Mouse (Mus musculus) ZHBTc4 (cell line): ENCODE data around the gene Mia2.

Experiments
- DNase-seq: peaks from one replicate; pipeline ENCODE4 v3.0.0-alpha.2; 2011; ENCODE audit warnings: low read depth, low spot score

Gene Mia2

DNA sequence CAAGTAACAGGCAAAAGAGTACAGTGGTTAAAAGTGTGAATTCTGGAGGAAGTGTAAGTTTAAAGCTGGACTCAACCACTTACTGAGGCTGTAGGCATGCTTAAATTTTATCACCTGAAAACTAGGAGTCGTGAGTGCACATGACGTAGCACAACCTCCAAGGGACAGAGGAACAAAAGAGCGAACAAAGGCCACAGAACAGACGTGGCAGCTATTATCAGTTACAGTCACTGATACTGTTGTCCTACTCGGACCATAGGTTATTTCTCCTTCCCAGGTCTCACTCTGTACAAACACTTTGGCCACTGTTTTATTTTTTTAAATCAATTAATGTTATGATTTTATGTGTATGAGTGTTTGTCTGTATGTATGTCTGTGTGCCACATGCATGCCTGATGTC is 9.2 kb downstream of the Mia2 start:
- DNase-seq, result no peak

DNA sequence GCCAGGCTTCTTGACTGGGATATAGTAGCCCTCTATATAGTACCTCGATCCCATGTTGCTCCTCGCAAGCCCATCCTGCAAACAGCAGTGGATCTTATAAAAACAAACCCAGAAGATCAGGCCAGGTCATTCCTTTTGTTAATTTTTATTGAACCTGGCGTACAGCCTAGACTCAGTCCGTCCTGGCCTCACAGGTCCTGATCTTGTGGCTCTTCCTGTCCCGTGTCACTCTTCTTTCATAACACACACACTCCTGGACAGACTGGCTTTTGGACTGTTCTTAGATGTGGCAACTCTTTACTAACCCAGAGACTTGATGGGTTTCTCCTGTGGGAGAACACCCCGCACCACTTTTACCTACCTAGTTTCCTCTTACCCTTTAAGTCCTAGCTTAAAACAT is 10.3 kb downstream of the Mia2 start:
- no peak for DNase-seq

DNA sequence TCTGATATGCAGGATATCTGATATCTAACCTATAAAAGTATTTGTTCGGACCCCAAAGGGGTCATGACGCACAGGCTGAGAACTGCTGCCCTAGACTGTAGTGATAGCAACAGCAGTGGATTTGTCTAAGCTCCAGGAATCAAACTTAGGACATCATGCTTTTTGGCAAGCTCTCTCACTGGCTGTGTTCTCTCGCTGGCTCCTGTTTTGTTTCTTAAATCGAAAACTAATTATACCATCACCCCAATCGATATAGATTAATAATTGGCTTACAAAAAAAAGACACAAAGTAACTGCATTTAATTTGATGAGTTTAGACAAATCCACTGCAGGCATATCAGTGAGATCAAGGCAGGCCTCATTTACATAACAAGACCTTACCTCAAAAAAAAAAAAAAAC is 10.9 kb downstream of the Mia2 start:
- DNase-seq, result no peak

DNA sequence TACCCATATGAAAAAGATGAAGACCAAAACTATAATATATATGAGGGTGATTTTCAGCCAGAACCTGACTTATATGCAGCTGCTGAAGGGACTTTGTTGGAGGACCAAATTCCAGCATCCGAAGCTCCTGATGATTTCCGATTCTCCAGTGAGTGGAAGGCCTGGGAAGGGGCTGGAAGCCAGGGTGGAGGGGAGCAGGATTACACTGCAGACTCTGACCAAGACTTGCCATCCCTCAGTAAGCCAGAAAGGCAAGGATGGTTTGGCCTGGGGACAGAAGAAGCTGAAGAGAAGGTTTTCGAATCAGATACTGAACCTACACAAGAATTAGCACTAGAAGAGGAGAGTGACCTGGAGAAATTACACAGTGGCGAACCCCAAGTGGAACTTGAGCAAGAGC is 12.3 kb downstream of the Mia2 start:
- no peak for DNase-seq

DNA sequence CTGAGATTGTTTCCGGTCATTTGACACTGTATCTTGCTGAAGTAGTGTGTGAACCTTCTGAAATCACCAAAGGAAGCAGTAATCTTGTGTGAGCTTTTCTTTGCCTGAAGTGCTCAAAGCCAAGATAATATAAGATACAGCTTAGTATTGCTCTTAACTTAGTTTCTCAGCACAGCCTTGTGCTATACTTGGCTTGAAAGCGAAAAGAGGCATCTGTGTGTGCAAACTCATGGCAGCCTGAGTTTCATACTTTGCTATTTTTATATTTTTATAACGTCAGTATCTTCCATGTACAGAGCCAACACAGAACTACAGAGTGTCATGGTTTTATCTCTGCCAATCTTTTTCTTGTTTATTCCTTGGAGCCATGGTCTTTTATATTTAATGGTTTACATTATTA is 21.6 kb downstream of the Mia2 start:
- no peak for DNase-seq

DNA sequence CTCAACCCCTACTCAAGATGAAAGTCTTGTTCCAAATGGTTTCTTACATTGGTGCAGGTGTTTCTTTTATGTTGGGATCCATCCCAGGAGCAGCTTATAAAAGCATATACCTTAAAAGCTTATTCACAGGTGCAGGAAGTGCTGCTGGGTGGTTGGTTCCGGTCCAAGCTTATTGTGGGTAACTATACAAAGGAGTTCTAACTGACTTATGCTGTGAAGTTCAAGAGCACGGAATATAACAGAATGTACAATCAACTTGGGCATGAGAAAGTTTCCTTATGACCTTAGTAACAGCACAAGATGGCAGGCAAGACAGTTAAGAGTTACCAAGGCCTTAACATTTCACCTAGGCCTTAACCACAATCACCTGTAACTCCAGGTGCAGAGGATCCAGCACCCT is 29.8 kb downstream of the Mia2 start:
- no peak for DNase-seq

DNA sequence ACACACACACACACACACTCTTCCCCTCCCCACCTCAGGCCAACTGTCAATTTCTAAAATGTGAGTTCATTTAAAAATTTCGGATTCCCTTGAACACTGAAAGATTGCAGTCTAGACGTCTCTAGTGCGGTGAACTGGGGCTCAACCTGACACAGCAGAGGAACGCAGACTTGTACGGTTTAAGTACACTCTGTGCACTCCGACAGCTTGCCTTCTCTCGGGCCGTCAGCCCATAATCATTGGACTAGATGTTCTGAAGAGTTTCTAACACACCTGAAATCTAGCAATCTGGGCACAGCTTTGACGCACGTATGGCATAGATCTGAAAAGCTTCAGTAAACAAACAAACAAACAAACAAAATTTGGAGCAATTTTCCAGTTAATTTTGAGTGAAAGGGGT is 32.9 kb downstream of the Mia2 start:
- DNase-seq, result no peak

DNA sequence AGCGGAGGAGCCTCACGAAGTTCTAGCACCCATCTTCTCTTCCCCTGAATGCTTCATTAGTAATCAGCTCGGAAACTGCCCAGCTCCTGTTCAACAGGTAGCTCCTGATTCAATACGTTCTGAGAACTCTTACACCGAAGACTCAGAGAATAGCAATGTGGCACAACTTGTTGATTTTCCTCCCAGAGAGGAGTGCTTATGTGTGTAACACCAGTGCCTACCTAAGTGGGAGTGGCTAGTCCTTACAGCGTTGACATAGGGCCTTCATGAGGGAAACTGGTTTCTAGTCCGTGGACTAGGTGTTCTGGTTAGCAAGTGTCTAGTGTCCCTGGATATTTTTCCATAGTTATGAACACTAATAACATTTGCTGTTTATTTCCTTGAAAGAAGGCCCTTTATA is 33.4 kb downstream of the Mia2 start:
- DNase-seq, result no peak

DNA sequence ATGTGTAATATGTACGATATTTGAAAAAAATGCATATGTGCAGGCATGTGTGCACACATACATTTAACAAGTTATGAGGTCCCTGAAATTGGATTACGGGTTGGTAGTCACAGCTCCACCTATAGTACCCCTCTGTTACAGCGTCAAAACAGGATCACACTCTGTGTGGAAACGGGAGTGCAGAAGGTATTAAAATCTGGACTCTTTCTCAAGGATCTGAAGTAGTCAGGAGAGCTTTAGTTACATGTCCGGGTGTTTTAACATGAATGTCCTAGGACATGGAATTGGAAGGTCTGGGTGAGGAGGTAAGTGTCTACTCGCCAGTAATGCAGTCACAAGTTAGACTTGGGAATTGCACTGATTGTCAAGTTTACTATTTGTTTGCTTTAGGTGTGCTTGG is 34.0 kb downstream of the Mia2 start:
- no peak for DNase-seq

DNA sequence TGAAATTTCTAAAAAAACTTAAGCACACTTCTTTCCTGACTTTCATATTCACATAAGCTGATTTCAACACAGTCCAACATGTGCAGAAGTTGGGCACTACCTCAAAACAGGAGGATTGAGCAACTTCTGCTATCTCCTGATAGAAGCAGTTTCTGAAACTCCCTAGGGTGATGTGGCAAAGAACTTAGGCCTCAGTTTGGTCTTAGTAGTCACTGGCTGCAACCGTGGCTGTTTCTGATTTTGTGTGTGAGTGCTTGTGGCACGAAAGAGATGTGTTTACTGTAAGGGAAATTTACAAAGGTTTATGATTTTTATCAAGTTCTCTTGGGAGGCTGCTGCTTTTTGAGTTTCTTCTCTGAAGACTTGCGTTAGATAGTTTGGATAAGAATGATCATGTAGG is 34.6 kb downstream of the Mia2 start:
- DNase-seq, result peak; percentile 4

DNA sequence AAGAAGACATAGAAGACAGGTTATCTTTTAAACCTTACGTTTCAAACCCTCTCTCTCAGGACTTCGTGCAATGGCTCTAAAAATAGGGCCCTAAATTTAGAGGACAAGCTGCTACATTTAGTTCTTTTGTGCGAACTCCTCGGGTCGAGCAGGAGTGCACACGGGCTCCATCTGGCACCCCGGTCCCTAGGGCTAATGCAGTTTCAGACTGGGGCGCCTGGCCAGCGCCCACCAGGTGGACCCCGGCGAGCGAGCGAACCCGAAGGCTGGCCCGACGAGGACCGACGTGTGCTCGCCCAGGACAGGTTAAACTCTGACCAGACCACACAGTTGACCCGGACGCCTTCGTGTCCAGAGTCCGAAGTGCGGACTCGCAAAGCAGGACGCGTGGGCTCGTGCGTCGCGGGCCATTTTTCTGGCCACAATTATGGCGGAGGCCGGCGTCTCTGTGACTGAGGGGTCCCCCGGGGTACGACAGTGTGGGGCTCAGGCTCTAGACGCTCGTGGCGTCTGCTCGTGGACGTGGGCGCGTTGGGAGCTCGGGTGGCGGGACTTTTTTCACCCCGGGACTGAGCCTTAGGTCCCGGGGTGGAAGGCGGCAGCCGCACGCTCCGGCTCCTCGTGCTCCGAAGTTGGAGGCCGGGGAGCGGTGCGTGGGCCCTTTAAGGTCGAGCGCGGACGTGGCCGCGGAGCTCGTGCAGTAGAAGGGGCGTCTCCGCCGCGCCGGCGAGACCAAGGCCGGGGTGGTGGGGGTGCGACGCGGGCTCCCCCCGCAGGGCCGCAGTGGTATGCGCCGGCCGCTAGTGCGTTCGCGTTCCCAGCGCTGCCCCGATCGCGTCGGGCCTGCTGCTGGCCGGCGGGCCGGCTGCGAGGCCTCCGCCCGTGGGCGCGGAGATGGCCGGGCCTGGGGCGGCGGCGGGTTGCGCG is 35.3 kb downstream of the Mia2 start:
- peak; percentile 94 for DNase-seq

DNA sequence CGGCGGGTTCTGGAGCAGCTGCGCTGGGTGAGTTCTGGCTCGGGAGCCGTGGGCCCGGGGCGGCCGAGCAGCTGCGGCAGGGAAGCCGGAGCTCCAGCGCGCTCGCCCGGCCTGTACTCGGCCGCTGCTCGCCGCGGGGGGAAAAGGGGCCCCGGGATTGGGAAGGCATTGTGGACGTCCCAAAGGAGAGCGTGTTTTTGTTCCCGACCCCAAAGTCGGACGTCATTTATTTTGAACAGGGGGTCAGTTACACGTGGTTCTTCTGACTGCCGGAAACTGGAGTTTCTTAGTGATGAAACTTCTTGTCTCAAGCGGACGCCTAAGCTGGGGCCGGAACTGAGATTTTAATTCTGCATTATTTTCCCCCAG is 36.0 kb downstream of the Mia2 start:
- peak; percentile 51 for DNase-seq

DNA sequence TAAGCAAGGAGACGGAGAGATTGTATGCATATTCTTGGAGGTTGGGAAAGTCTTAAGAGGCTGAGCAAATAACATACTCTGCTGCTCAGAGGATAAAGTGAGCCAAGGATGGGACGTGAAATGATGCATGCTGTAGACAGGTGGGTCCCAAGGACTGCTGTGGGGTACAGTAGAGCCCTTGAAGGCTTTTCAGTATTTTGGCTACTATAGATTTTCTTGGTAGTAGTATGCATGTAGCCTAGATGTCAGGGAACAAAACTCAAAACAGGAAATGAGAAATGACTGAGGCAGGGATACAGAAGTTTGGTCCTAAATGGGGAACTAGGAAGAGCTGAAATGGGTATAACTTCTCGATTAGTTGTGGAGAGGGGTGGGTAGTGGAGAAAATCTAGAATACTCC is 36.9 kb downstream of the Mia2 start:
- DNase-seq, result no peak

DNA sequence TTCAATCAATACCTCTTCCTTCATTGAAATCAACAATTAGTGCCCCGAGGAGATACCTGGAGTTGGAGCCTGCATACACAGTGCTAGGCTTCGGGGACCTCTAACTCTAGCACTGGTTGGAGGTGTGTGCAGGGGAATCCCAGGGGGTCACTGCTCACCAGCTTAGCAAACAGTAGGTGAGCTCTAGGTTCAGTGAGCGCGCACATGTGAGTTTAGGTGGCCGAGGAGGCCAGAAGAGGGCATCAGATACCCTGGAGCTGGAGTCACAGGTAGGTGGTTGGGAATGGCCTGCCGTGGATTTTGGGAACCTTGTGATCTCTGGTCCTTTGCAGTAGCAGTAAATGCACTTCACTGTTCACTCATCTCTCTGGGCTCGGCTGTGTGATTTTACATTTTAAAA is 37.3 kb downstream of the Mia2 start:
- no peak for DNase-seq

DNA sequence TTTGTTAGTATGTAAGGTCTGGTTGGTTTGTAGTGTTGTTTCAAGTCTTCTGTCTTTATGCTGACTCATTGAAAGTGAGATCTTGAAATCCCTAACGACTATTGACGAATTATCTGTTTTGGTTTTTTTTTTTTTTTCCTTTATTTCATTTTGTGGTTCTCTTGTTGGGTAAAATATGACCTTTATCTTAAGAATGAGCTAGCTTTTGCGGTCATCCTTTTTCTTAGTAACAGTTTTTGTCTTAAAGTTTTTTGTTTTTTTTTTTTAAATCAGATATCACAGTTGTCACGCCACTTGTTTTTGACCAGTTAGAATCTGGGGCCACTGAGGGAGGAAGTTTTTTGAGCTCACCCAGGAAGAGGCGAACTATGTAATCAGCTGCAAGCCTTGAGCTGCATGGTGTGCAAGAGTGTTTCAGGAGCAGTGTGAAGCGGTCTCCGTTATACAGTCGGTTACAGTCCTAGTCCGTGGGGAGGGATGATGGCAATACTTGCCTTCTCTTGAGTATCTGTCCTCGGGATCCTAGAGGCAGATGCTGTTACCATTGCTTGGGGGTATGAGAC is 37.9 kb downstream of the Mia2 start:
- DNase-seq, result no peak

DNA sequence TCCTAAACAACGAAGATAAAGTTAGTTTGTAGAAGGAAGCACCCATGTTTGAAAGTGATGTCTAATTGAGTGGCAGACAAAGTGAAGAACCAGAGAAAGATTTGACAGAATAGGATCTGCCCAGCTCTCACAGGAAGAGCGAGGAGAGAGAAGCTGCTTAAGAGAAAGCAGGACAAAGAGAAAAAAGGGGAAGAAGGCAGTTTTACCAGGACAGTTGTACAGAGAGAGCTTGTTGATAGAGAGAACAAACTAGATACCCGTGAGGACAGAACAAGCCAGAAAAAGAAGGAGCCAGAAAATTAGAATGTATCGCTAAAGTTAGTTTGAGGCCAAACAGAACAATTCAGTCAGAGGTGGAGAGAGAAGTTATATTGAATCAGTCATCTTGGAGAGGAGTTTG is 39.5 kb downstream of the Mia2 start:
- no peak for DNase-seq

DNA sequence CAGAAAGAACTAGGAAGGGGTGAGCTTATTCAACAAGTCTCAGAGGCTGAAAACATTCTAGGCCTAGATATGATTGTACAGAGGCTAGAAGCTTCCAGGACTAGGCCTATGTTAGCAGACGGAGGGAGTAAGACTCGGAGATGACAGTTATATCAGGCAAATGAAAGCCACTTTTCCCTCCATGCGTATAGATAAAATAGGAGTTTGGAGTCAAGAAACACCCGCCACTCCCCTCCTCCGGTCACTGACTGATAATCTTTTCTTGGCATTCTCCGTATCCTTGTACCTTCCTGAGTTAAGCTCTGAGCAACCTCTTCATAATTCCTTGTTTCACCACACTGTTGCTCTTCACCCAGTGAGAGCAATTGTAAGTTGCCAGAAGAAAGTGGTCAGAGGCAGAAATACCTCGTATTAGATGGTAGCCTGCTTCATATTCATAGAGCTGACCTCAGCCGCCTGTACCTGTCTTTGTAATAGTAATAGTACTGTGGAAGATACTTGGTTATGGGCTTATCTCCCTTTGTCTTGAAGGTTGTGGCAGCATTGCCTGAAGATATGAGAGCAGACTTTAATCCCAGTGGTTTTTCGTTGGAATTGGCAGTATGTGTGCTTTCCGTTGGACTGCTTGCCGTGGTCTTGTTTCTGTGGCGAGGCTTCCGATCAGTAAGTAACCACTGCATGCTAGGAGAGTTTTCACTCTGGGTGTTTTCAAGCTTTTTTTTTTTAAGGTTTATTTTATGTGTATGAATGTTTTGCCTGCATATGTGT is 40.1 kb downstream of the Mia2 start:
- no peak for DNase-seq

DNA sequence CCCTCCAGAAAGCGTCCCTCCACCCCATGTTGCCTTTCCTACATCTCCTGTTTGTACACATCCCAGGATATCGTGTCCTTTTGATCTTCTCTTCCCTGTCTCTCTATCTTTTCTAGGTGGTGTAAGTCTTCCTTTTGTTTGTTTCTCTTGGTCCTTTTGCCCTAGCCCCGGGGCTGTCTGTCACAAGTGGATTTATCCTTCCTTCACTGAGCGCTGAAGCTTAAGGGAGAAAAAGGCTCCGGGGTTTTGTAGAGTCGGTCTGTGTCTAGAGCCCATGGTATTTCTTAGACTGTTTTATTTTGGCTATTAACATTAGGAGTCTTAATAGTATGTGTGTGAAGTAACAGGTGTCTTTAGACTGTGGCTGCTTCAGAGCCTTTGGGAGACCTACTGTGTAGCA is 41.4 kb downstream of the Mia2 start:
- DNase-seq, result no peak

DNA sequence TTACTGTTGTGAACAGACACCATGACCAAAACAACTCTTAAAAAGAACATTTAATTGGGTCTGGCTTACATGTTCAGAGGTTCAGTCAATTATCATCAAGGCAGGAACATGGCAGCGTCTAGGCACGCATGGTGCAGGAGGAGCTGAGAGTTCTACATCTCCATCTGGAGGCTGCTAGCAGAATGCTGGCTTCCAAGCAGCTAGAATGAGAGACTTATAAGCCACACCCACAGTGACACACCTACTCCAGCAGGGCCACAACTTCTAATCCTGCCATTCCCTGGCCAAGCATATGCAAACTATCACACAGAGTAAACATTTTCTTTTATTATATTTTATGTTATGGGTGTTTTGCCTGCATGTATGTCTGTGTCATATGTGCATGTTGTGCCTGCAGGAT is 43.8 kb downstream of the Mia2 start:
- peak; percentile 47 for DNase-seq

DNA sequence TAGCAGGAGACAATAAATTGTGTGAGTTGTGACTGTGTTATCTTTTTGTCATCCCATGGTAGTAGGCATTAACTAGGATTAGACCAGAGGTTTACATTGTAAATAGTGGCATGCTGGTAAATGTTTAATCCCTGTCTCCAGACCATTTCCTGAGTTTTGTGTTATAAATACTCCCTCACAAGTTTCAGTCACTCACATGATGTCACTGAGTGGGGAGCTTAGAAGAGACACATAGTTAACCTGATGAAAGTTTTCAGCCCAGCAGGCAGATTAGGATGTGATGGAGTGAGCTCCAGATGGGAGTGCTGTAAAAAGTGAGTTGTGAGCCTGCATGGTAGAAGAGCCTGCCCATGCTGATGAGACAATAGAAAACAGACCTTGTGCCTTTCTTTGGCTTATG is 49.5 kb downstream of the Mia2 start:
- DNase-seq, result no peak

DNA sequence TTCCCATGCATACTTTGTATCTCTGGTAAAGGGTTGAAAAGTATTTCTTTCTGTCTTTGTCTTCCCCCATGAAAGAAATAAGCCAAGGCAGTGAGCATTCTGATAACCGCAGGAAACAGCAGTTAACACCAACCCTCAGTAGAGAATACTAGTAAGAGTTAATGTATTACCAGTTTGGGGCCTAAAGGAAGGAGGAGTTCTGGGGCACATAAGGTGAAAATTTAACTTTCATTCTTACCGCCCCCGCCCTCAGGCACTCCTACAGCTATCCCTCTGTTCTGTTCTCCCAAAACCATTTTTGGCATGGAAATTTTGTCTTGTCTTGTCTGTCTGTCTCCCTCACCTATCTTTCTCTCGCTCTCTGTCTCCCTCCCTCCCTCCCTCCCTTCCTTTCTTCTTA is 54.1 kb downstream of the Mia2 start:
- DNase-seq, result no peak

DNA sequence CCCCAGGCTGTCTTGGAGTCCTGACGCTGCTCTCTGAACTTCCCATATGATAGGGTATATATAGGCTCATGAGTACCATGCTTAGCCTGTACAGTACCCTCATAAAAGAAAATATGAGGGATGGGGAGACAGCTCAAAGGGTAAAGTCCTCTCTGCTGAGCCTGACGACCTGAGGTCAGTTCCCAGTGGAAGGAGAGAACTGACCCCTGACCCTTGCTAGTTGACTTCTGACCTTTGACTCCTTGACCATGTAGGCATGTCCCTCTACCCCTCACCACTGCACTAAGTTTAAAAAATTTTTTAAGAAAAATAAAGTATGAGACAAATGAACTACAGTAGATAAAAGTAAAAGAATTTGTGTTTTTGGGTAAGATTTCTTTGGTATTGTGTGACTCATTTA is 65.5 kb downstream of the Mia2 start:
- DNase-seq, result no peak

DNA sequence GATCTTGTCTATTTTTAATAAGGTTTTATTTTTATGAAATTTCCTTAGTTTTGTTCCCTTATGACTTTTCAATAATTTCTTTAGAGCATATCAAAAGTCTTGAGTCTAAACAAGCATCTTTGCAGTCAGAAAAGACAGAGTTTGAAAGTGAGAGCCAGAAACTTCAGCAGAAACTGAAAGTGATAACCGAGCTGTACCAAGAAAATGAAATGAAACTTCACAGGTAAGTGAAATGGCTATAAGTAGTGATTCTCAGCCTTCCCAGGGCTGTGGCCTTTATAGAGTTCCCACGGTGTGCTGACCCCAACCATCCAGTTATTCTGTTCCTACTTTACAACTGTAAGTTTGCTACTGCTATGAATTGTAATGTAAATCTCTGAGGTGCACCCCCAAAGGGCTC is 67.2 kb downstream of the Mia2 start:
- no peak for DNase-seq
